Mouse (Mus musculus) macrophage (primary cell): ENCODE results near the gene Ddx5. TPM values are rescaled to one million over a fixed set of nuclear protein-coding genes. Genes with fewer than 3 reads are reported as not detected.
"Not testable (repeated sequence)": the region's sequence is repeated elsewhere in the genome, so short reads cannot be mapped to it uniquely, and the experiment has no call there.

Experiments used
- H3K27ac ChIP-seq: fragments of 350-480 bp; formaldehyde crosslinking; 2 replicates; pipeline ENCODE4 v1.9.0; 2021
- H3K36me3 ChIP-seq: fragments of 350-480 bp; formaldehyde crosslinking; 2 replicates; pipeline ENCODE4 v1.9.0; 2021; ENCODE audit errors: inconsistent target
- H3K4me3 ChIP-seq: fragments of 350-480 bp; formaldehyde crosslinking; 2 replicates; pipeline ENCODE4 v1.9.0; 2021; ENCODE audit errors: inconsistent target
- H3K79me2 ChIP-seq: fragments of 350-480 bp; formaldehyde crosslinking; 2 replicates; pipeline ENCODE4 v1.9.0; 2021; ENCODE audit errors: inconsistent target
- WGBS: methylation state at CpG from one replicate; pipeline ENCODE4 v1.1.7; 2026; ENCODE audit warnings: inconsistent platforms; ENCODE audit not compliant: missing documents; 5-methylcytosine and 5-hydroxymethylcytosine counted together
- polyA plus RNA-seq: library from polyadenylated mRNA; stranded (reverse); fragments of 250-400 nt; gene quantifications from 3 replicates; pipeline ENCODE4 v1.2.4, GENCODE M21; 2018; ENCODE audit warnings: inconsistent platforms

Gene Ddx5
- polyA plus RNA-seq, 1 experiment from 2014 or later, result 726 TPM

DNA sequence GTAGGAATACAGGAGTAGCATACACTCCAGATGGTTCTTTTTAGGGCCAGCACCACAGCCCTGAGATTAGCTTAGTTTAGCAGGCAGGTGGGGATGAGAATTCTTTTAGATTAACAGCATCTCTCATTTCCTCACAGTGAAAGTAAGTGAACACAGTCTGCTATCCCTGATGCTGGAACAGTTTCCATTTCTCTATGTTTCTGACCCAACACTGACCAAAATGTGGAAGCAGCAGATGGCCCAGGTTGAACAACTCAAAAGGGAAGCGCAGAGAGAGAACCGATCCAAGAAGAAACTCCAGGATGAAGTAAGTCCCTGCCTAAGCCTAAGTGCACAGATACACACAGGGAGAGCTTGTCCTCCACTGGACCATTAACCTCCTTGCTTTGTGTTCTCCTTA, 26.3 kb upstream of the Ddx5 start:
- Histone ChIP-seq H3K36me3 (peaks cover 43% of the 10 kb centered on the region; the same call in 1 of the 2 replicates), H3K4me3 (no peak overlapping the region), H3K79me2 (no peaks in the 10 kb centered on the region), H3K27ac (no peak overlapping the region)
- WGBS, result 87% methylated on average over 2 of the region's 2 CpGs

DNA sequence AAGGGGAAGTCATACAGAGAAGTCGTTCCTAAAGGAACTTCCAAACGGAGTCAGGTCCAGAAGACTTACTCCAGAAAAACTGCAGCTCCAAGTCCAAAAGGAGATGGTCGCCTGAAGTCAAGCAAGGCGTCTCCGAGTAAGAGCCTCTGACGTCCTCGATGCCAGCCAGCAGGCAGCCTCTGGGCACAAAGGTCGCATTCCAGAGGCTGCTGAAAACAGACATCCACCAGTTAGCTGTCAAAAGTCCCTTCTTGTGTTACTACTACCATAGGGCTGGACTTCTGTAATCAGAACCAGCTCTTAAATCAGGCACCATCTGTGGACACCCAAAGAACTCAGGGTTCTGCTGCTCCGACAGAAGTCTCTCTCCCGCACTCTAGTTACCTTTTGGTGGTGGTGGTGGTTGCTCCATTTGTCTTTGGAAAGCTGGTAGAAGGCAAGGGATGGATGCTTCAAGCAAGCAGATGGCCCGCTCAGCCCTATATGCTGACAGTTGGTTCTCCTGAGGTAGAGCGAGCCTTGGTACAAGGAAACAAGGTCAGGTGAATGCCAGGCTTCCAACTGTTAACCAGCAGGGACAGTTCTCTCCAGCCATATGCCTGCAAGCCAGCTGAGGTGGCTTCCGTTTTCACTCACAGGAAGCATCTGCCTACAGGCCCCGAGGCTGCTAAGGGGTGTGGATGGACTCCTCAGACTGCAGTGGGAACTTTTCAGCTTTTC, 25.8 kb upstream of the Ddx5 start:
- Histone ChIP-seq H3K79me2 (no peaks in the 10 kb centered on the region), H3K27ac (no peak overlapping the region), H3K4me3 (no peak overlapping the region), H3K36me3 (peaks cover 48% of the 10 kb centered on the region; the same call in 1 of the 2 replicates)
- WGBS, result 86% methylated on average over 14 of the region's 14 CpGs

DNA sequence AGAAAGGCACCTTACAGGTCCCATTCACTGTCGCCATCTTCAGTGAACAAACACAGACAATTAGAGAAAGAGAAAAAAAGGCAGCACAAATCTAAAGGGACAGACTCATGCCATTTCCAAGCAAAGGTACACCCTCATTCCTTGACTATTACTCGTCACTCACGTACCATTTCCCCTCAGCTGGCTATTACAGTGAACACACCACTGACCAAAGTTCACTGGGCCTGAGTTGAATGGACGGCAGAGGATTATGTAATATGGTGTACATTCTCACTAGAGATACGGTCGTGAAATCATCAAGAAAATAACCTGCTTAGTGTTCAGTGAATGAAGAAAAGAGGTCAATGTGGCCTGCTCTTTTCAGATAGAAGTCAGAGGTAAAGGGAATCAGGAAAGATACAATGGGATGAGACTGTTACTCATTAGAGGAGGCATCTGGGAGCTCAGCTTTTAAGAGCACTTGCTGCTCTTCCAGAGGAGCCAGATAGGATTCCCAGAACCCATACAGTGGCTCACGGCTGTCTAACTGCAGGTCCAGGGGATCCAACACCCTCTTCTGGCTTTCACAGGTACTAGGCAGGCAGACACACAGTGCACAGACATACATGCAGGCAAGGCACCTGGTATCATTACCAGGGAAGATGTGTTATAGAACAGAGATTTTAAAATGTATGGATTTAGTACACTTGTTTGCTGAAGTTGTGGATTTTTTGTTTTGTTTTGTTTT, 23.6 kb upstream of the Ddx5 start:
- WGBS, result 96% methylated on average over 7 of the region's 7 CpGs
- no peak overlapping the region for H3K4me3 ChIP-seq
- H3K36me3 ChIP-seq, result peaks cover 58% of the 10 kb centered on the region; the same call in 1 of the 2 replicates
- H3K79me2 ChIP-seq, result no peaks in the 10 kb centered on the region
- no peak overlapping the region for H3K27ac ChIP-seq

DNA sequence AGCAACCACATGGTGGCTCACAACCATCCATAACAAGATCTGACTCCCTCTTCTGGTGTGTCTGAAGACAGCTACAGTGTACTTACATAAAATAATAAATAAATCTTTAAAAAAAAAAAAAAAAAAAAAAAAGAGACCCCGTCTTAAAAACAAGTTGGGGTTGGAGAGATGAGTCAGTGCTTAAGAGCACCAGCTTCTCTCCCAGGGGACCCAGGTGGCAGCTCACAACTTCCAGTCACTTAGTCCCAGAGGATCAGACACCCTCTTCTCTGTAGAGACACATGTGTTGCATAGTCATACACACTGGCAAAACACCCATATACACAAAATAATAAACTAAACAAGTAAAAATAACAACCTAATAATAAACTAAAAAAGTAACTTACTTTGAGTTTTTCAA, 18.5 kb upstream of the Ddx5 start:
- not testable (repeated sequence) for H3K79me2 ChIP-seq, H3K4me3 ChIP-seq, H3K27ac ChIP-seq
- no CpG with 5 or more reads among the region's 1 CpGs for WGBS
- H3K36me3 ChIP-seq, result peaks cover 58% of the 10 kb centered on the region; the same call in 1 of the 2 replicates

DNA sequence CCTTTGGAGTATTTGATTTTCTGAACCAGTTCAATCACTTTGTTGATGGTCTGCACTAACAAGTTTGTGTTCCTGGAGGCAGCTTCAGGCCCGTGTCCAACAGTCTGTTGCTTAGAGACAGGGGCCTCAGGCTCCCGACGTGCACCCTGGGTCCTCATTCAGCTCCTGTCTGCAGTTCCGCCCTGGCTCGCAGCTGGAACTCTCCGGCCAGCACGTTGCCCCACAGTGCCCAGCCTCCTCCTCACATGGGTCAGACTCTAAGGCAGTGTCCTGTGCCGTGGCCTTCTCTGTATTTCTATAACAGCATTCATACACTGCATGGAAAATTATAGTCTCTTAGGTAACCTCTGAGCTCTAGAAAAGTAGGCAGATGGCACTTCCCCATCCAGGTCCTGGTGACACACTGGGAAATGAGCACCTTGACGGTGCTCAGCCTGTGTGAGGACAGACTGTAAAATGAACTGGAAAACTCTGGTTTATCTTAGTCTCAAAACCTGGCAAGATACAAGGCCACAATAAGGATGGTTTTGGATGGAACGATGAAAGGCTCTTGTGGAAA, 13.2 kb upstream of the Ddx5 start:
- WGBS, result 93% methylated on average over 10 of the region's 10 CpGs
- H3K79me2 ChIP-seq, result no peaks in the 10 kb centered on the region
- H3K4me3 ChIP-seq, result no peak overlapping the region
- H3K36me3 ChIP-seq, result peaks cover 66% of the 10 kb centered on the region
- H3K27ac ChIP-seq, result no peak overlapping the region

DNA sequence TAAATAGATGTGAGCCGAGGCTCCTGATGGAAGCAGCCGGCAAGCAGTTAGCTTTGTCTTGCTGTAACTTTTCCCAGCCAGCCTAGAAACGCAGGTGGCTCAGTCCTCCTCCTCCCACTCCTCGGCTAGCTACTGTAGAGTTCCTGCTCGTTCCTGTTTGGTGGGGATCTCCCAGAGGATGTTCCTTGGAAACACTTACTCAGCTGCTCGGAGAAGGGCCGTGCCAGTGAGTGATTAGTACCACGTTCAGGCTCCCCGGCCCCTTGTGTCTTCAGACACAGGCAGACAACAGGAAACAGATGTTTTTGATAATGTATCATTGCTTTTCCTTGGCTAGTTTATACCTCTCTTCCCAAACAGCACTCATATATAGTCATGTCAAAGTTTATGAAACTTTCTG, 6.7 kb upstream of the Ddx5 start:
- H3K79me2 ChIP-seq, result peaks cover 20% of the 10 kb centered on the region
- no peak overlapping the region for H3K27ac ChIP-seq
- no peak overlapping the region for H3K4me3 ChIP-seq
- WGBS, result 88% methylated on average over 9 of the region's 9 CpGs
- peaks cover 50% of the 10 kb centered on the region for H3K36me3 ChIP-seq

DNA sequence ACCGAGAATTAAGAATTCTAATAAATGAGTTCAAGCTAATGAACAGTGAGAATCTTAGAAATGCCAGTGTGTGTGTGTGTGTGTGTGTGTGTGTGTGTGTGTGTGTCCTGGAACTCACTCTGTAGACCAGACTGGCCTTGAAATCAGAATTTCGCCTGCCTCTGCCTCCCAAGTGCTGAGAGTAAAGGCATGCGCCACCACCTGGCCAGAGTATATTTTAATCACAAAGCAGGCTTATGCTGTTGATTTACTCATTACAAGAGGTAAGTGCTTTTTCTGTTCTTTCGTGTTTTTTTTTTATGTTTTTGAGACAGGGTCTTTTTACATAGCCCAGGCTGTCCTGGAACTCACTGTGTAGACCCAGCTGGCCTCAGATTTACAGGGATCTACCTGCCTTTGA, 4.9 kb upstream of the Ddx5 start:
- WGBS, result 77% methylated on average over 4 of the region's 4 CpGs
- H3K4me3 ChIP-seq, result no peak overlapping the region
- H3K27ac ChIP-seq, result no peak overlapping the region
- H3K36me3 ChIP-seq, result peaks cover 33% of the 10 kb centered on the region; the same call in 1 of the 2 replicates
- H3K79me2 ChIP-seq, result peaks cover 33% of the 10 kb centered on the region

DNA sequence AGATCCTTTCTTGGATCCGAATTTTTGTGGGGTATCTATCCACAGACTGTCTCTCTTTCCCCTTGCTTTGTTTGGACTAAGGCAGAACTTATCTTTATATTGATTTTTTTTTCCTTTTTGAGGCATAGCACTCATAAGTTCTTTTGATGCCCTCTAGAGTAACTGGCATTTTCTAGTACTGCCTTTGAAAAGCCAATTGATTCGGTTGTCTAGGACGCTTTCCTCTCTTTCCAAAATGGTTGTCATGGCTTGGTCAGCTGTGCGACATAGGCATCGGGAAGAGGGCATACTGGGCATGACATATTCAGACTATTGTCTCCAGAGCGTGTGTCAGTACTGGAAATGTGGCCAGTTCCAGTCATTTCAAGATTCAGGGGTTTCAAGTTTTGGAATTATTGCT, 664 bp upstream of the Ddx5 start:
- Histone ChIP-seq H3K79me2 (peaks cover 69% of the 10 kb centered on the region), H3K27ac (peak overlapping the region; percentile 91), H3K36me3 (peaks cover 31% of the 10 kb centered on the region; the same call in 1 of the 2 replicates), H3K4me3 (peak overlapping the region; percentile 88)
- 3% methylated on average over 6 of the region's 6 CpGs for whole genome bisulfite sequencing

DNA sequence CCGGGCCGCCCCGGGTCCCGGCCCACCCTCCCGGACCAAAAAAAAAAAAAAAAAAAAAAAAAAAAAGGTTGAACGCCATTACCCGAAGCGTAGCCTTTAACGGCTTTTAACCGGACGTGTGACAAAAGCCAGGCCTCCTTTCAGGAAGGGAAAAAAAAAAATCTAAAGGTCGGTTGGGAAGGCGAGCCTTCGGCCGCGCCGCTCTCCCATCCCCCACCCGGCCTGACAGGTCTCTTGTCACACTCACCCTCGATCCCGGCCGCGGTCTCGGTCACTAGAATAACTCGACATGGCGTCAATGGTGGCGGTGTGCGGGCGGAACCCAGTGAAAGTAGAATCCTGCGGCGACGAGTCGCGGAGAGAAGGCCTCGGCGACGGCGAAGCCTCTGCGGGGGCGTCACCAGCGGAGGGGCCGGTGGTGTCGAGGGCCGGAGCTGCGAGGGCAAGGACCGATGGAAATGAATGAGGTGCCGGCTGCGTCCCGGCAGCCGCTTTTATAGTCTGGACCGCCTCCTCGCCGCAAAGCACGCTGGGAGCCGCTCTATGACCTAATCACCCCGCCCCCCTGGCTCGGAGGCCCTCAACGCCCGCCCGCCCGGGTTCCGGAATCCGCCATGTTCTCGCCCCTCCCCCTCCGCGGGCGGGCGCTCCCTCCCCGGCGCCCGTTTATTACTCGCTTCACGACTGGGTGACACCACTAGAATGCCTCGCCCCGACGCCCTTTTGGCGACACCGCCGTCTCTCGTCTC, 785 bp downstream of the Ddx5 start:
- 1% methylated on average over 49 of the region's 79 CpGs for WGBS
- Histone ChIP-seq H3K36me3 (peaks cover 39% of the 10 kb centered on the region), H3K4me3 (peak overlapping the region; percentile 93)

DNA sequence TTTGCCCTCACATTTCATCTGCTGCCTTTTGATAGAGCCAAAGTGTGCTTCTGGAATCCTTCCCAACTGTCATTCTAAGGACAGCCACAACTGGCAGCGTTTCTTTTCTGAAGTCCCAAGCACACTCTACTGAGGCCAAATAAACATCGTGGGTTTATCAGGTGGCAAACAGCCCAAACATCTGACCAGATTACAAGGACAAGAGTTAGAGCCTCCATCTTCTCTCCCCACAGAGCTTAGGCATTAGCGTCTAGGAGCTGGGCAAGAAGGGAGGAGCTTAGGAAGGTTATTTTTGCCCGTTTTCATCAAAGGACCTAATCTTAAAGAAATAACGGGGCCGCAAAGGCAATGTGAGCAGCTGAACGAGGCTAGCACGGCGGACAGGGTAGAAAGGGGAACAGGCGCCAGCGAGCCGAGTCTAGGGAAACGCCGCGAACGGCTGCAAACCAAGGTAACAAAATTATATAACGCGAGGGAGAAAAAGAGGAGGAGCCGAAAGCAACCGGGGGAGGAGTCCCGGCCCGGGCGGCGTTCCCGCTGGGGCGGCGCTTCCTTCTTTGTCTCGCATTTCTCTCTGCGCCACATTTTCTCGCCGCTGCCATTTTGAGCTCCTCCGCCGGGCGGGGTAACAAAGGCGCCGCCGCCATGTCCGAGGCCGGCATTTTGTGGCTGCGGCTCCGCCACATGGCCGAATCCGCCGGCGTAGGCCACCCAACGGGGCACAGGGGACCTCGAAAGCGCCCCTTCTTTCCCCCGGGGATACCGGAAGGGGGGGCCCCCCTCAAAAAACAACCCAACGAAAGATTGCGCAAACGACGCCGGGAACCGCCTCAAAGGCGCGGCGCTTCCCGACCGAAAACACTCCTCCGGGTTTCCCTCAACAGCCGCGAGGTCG, 1.6 kb downstream of the Ddx5 start:
- WGBS, result under 1% methylated on average over 46 of the region's 65 CpGs
- Histone ChIP-seq H3K36me3 (peaks cover 40% of the 10 kb centered on the region), H3K27ac (peak overlapping the region; percentile 87), H3K4me3 (peak overlapping the region; percentile 93), H3K79me2 (peaks cover 88% of the 10 kb centered on the region)

More for the DNA sequence above, 785 bp downstream of the Ddx5 start:
- Histone ChIP-seq H3K27ac (peak overlapping the region; percentile 91), H3K79me2 (peaks cover 83% of the 10 kb centered on the region)

DNA sequence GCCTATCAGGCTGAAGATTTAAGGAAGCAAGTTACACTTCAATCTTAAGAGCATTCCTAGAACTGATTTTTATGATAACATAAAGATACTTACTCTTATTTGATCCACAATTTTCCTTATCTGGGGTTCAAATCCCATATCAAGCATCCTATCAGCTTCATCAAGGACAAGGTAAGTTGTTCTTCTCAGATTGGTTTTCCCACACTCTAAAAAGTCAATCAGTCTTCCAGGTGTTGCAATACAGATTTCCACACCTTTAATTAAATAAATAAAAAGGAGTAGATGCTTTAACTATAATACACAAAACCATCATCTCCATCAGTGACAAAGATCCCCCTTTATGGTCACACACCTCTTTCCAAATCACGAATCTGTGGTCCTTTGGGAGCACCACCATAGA, 3.9 kb downstream of the Ddx5 start:
- H3K4me3 ChIP-seq, result no peak overlapping the region
- peaks cover 78% of the 10 kb centered on the region for H3K79me2 ChIP-seq
- H3K36me3 ChIP-seq, result peaks cover 57% of the 10 kb centered on the region
- H3K27ac ChIP-seq, result no peak overlapping the region
- 57% methylated on average over 1 of the region's 1 CpGs for WGBS

DNA sequence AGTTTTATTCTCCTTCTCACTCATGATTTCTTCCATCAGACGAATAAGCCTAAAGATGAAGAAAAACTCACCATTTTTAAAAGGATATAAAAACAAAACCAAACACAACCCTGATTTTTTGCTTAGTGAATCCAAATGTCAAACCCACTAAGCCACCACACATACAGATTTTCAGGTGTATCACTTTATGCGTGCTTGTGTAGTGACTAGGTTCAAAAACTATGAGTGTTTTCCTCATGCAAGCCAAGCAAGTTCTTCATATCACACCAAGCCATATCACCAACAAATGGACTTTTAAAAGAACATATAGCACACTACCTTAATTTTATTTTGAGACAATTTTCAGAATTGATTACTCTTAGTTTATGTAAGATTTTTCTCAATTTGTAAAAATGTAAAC, 4.5 kb downstream of the Ddx5 start:
- Histone ChIP-seq H3K27ac (no peak overlapping the region), H3K79me2 (peaks cover 73% of the 10 kb centered on the region), H3K36me3 (peaks cover 57% of the 10 kb centered on the region), H3K4me3 (no peak overlapping the region)
- 82% methylated on average over 1 of the region's 2 CpGs for WGBS

DNA sequence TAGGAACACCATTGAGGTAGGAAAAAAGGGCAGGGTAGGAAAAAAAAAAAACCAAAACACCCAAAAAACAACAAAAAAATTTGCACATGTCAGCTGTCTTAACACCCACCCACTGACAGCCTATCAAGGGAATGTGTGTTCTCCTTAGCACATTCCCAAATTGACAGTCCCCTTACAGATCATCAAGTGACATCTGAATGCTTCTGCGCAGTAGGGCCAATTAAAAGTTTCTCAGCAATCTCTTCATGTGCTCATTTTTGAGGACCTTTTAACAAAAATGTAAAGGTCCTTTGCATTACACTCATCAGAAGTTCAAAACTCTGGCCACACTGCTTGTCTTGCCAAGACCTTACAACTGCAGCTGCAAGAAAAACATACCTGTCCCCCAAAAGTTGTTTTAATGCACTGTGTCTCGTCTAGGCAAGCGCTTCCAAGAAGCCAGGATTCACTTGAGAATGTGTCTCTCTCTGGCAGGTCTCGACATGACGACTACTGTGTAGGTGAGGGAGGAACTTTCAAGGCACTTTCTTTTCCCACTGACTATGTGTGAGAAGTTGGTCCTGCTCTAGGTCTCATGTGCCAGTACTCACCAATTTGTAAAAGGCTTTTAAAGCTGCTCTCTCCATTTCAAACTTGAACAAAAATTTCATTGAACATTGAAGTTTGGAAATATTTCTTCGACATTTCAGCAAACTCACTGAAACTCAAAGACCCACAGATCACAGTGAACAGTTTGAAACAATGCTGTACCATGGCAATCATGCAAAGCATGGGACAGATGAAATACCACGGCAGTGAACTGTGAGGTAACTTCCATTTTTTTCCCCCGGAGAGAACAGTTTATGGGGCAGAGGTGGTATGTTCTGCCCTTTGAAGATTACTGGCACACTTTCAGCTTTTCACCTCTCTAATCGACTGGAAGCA, 5.9 kb downstream of the Ddx5 start:
- Histone ChIP-seq H3K79me2 (peaks cover 74% of the 10 kb centered on the region), H3K27ac (no peak overlapping the region), H3K4me3 (no peak overlapping the region), H3K36me3 (peaks cover 57% of the 10 kb centered on the region)
- 77% methylated on average over 9 of the region's 9 CpGs for WGBS
